8 mouse cellular contexts compared by ENCODE assay signal in the genomic region with DNA sequence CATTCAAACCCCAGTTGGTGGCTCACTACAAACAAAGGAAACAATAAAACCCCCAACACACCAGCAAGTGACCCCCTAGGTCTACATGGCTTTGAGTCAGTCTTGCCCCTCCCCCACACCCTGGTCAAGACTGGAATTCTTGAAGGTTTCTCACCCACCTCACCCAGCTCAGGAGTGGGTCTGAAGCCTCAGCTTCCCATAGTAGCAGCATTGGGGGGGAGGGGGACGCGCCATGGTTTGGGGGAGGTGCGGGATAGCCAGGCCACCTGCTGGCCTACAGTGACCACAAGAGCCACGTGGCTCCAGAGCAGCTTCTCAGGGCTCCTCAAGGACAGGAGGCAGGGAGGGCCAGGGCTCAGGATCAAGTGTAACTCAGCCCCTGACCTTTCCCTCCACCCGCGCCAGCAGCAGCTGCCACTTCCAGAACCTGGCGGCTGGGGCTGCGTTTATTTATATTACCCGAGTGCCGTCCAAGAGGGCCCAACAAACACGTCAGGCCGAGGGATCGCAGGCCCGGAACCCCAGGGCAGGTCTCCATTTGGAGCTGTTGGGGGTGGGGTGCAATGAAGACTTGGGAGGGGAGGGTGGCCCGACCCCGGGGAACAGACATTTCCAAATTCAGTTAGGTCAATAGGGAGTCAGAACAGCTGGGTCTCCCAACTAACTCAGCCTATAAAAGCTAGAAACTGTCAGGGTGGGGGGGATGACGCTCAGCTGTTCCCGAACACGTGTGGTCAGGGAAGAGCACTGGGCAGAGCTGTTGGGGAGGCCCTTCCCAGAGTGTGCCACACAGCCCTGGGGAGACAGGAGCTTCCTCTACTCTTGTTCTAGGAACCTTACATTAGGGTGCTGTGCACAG. TPM values are rescaled to one million over a fixed set of nuclear protein-coding genes. Genes with fewer than 3 reads are reported as not detected.
DNase-seq lines count a peak whose midpoint lies in the region; ATAC-seq lines count a peak whose summit lies in the region.

No protein-coding gene starts in this region.

- 3% methylated on average over 19 of the region's 19 CpGs for WGBS in embryonic facial prominence, embryonic 11.5 days
- 14% methylated on average over 19 of the region's 19 CpGs for WGBS in heart, embryonic 12.5 days
- WGBS in kidney, embryonic 15.5 days, result 10% methylated on average over 19 of the region's 19 CpGs
- 16% methylated on average over 19 of the region's 19 CpGs for WGBS in stomach, embryonic 15.5 days

- no peak overlapping the region for H3K4me3 ChIP-seq in embryonic facial prominence, embryonic 11.5 days (ENCODE audit: low read depth, low read length)
- H3K4me3 ChIP-seq in heart, embryonic 12.5 days, result peak overlapping the region; percentile 40
- peak overlapping the region; percentile 33 for H3K4me3 ChIP-seq in kidney, embryonic 15.5 days (replicated peaks)
- H3K4me3 ChIP-seq in stomach, embryonic 15.5 days (replicated peaks), result peak overlapping the region; percentile 30

- H3K4me1 ChIP-seq in embryonic facial prominence, embryonic 11.5 days (ENCODE audit: control insufficient read depth, insufficient read depth, low read length), result peaks cover 19% of the 10 kb centered on the region
- peaks cover 99% of the 10 kb centered on the region for H3K4me1 ChIP-seq in heart, embryonic 12.5 days (replicated peaks)
- H3K4me1 ChIP-seq in kidney, embryonic 15.5 days, result peaks cover 95% of the 10 kb centered on the region
- peaks cover 65% of the 10 kb centered on the region for H3K4me1 ChIP-seq in stomach, embryonic 15.5 days

- no peak overlapping the region for H3K9ac ChIP-seq in embryonic facial prominence, embryonic 11.5 days (replicated peaks; ENCODE audit: low read length)
- H3K9ac ChIP-seq in heart, embryonic 12.5 days, result peak overlapping the region; percentile 72; the same call in 1 of the 2 replicates
- H3K9ac ChIP-seq in kidney, embryonic 15.5 days, result 0 out of 2 replicates have a peak overlapping the region, but pooled peaks have one; percentile 8
- no peak overlapping the region for H3K9ac ChIP-seq in stomach, embryonic 15.5 days

- peak; percentile 56 for DNase-seq in cerebellum, adult 11-12 months
- DNase-seq in embryonic facial prominence, embryonic 11.5 days (ENCODE audit: low spot score), result peak; percentile 52
- DNase-seq in lung, postnatal 10 days, result peak; percentile 88
- no peak for DNase-seq in natural killer cell, adult 2 months (ENCODE audit: low spot score in 2 of 2)

- no peak overlapping the region for H3K4me2 ChIP-seq in embryonic facial prominence, embryonic 11.5 days (ENCODE audit: low read depth, low read length)
- H3K4me2 ChIP-seq in heart, embryonic 12.5 days, result peak overlapping the region; percentile 80
- H3K4me2 ChIP-seq in kidney, embryonic 15.5 days, result peak overlapping the region; percentile 61
- H3K4me2 ChIP-seq in stomach, embryonic 15.5 days, result peak overlapping the region; percentile 48

- no peaks in the 10 kb centered on the region for H3K27me3 ChIP-seq in embryonic facial prominence, embryonic 11.5 days (ENCODE audit: control insufficient read depth, insufficient read depth, low read length)
- H3K27me3 ChIP-seq in heart, embryonic 12.5 days (replicated peaks), result no peaks in the 10 kb centered on the region
- H3K27me3 ChIP-seq in kidney, embryonic 15.5 days, result no peaks in the 10 kb centered on the region
- H3K27me3 ChIP-seq in stomach, embryonic 15.5 days (replicated peaks), result no peaks in the 10 kb centered on the region

- 0 out of 2 replicates have a peak overlapping the region, but pooled peaks have one; percentile 22 for H3K27ac ChIP-seq in embryonic facial prominence, embryonic 11.5 days (replicated peaks; ENCODE audit: low read depth, low read length)
- 0 out of 2 replicates have a peak overlapping the region, but pooled peaks have one; percentile 18 for H3K27ac ChIP-seq in heart, embryonic 12.5 days (ENCODE audit: poor library complexity, severe bottlenecking)
- H3K27ac ChIP-seq in kidney, embryonic 15.5 days, result peak overlapping the region; percentile 92
- H3K27ac ChIP-seq in stomach, embryonic 15.5 days, result peak overlapping the region; percentile 87

- ATAC-seq in cerebellum, adult (ENCODE audit: insufficient number of reproducible peaks, low FRiP score, low TSS enrichment), result no peak
- 0 out of 2 replicates have a peak, but pooled peaks have one; percentile 7 for ATAC-seq in embryonic facial prominence, embryonic 11.5 days (replicated peaks; ENCODE audit: insufficient number of reproducible peaks, low FRiP score, low TSS enrichment, low read depth)
- no peak for ATAC-seq in heart, embryonic 12.5 days (ENCODE audit: insufficient number of reproducible peaks, low FRiP score)
- ATAC-seq in kidney, embryonic 15.5 days (replicated peaks; ENCODE audit: low FRiP score), result peak; percentile 42
- ATAC-seq in stomach, embryonic 15.5 days (ENCODE audit: insufficient read depth, low FRiP score, low read depth), result peak; percentile 23

- no peaks in the 10 kb centered on the region; the same call in 1 of the 2 replicates for H3K36me3 ChIP-seq in embryonic facial prominence, embryonic 11.5 days (replicated peaks; ENCODE audit: control insufficient read depth, insufficient read depth, low read depth, low read length)
- peaks cover 22% of the 10 kb centered on the region for H3K36me3 ChIP-seq in heart, embryonic 12.5 days
- H3K36me3 ChIP-seq in kidney, embryonic 15.5 days, result peaks cover 37% of the 10 kb centered on the region
- H3K36me3 ChIP-seq in stomach, embryonic 15.5 days, result peaks cover 21% of the 10 kb centered on the region

- H3K9me3 ChIP-seq in embryonic facial prominence, embryonic 11.5 days (replicated peaks; ENCODE audit: control insufficient read depth, low read length), result no peaks in the 10 kb centered on the region
- no peaks in the 10 kb centered on the region for H3K9me3 ChIP-seq in heart, embryonic 12.5 days (replicated peaks)
- H3K9me3 ChIP-seq in kidney, embryonic 15.5 days (replicated peaks), result no peaks in the 10 kb centered on the region
- H3K9me3 ChIP-seq in stomach, embryonic 15.5 days, result no peaks in the 10 kb centered on the region

RNA-seq across cellular contexts. Expression of a gene that starts 53.9 kb away (rescaled TPM):
- 7.2 and 10.3 TPM in 2 replicates for polyA plus RNA-seq in embryonic facial prominence, embryonic 11.5 days (2014; fragmentation: Nextera tagmentation; extraction: Ambion mirVana)
- polyA plus RNA-seq in heart, embryonic 12.5 days (2016; fragmentation: Nextera tagmentation; extraction: Ambion mirVana), result 1.2 and 1.6 TPM in 2 replicates
- 4.6 and 5.0 TPM in 2 replicates for polyA plus RNA-seq in kidney, embryonic 15.5 days (2015; fragmentation: Nextera tagmentation; extraction: Ambion mirVana)
- polyA plus RNA-seq in stomach, embryonic 15.5 days (2015; fragmentation: Nextera tagmentation; extraction: Ambion mirVana), result 3.6 and 4.4 TPM in 2 replicates

Comparison
In these comparisons a context has a peak if more than half of its experiments do, and no peak if none do; other contexts are left out.
1. DNase-seq: peak in cerebellum, adult 11-12 months (single experiment), embryonic facial prominence, embryonic 11.5 days (single experiment) and lung, postnatal 10 days (single experiment); none in natural killer cell, adult 2 months (0 of 2).
2. ATAC-seq: peak in embryonic facial prominence, embryonic 11.5 days (single experiment), kidney, embryonic 15.5 days (single experiment) and stomach, embryonic 15.5 days (single experiment); none in cerebellum, adult (single experiment) and heart, embryonic 12.5 days (single experiment).
3. H3K27ac ChIP-seq: peak in every context shown above with its lines; median percentile 92 in kidney, embryonic 15.5 days; 87 in stomach, embryonic 15.5 days; 22 in embryonic facial prominence, embryonic 11.5 days; 18 in heart, embryonic 12.5 days.
4. H3K9ac ChIP-seq: peak in heart, embryonic 12.5 days (single experiment) and kidney, embryonic 15.5 days (single experiment); none in embryonic facial prominence, embryonic 11.5 days (single experiment) and stomach, embryonic 15.5 days (single experiment).